Mouse (Mus musculus) forebrain, postnatal 0 days (tissue): ENCODE measurements around the gene Rab3ip. TPM values are rescaled to one million over a fixed set of nuclear protein-coding genes. Genes with fewer than 3 reads are reported as not detected.

Source experiments
- ATAC-seq: fragments of 200-750 bp; cut with Nextera tagmentation; 2 replicates; pipeline ENCODE4 v1.8.0; 2017; ENCODE audit warnings: mild to moderate bottlenecking, moderate library complexity
- DNase-seq: peaks from one replicate; pipeline ENCODE4 v3.0.0-alpha.2; 2015
- H3K27ac ChIP-seq: fragments of 300-500 bp; sonication (generic); 2 replicates; pipeline ENCODE4 v1.5.1; 2014; ENCODE audit warnings: low read depth, mild to moderate bottlenecking, antibody characterized with exemption, low read length, moderate library complexity, mixed read lengths
- H3K27me3 ChIP-seq: fragments of 300-500 bp; sonication (generic); 2 replicates; pipeline ENCODE4 v1.6.1; 2014; ENCODE audit warnings: mild to moderate bottlenecking, low read length, mixed read lengths; ENCODE audit not compliant: insufficient read depth
- H3K36me3 ChIP-seq: fragments of 300-500 bp; sonication (generic); 2 replicates; pipeline ENCODE4 v1.6.1; 2014; ENCODE audit warnings: mild to moderate bottlenecking, moderate library complexity; ENCODE audit not compliant: insufficient read depth
- H3K4me1 ChIP-seq: fragments of 300-500 bp; sonication (generic); 2 replicates; pipeline ENCODE4 v1.6.1; 2014; ENCODE audit warnings: antibody characterized with exemption; ENCODE audit not compliant: insufficient read depth
- H3K4me2 ChIP-seq: fragments of 300-500 bp; sonication (generic); 2 replicates; pipeline ENCODE4 v1.6.1; 2014; ENCODE audit warnings: low read depth, mild to moderate bottlenecking, moderate library complexity
- H3K4me3 ChIP-seq: fragments of 300-500 bp; sonication (generic); 2 replicates; pipeline ENCODE4 v1.5.1; 2014; ENCODE audit warnings: low read depth, low read length, mixed read lengths
- H3K9ac ChIP-seq: fragments of 300-500 bp; sonication (generic); 2 replicates; pipeline ENCODE4 v1.6.1; 2014; ENCODE audit warnings: mild to moderate bottlenecking
- H3K9me3 ChIP-seq: fragments of 300-500 bp; sonication (generic); 2 replicates; pipeline ENCODE4 v1.6.1; 2016; ENCODE audit warnings: low read length
- CTCF ChIP-seq: sonication (generic); IDR thresholded peaks from 2 replicates; pipeline ENCODE4 v1.5.1; 2016; ENCODE audit warnings: antibody characterized with exemption, control low read depth, low read depth
- WGBS: fragments of 180-500 bp; shearing (Covaris S2); extraction: QIAGEN DNeasy Blood & Tissue Kit; methylation state at CpG from one replicate; pipeline ENCODE4 v1.1.7; 2014; 5-methylcytosine and 5-hydroxymethylcytosine counted together
- polyA plus RNA-seq: library from polyadenylated mRNA; unstranded; fragments of >200 nt; fragmentation: Nextera tagmentation; extraction: Ambion mirVana; gene quantifications from 2 replicates; pipeline ENCODE4 v1.2.1, GENCODE M21; 2015
- total RNA-seq: library from RNA; depleted of rRNA; stranded (reverse); fragments of >200 nt; gene quantifications from 2 replicates; pipeline ENCODE4 v1.2.3, GENCODE M21; 2014

Rab3ip gene
- total and polyA plus RNA-seq, 2 experiments from 2014 or later, result 41.8 to 125 TPM

GRCm38 (mm10) chr10:116977455-116977854 is 26.9 kb upstream of the Rab3ip start:
- ATAC-seq, result no peak
- H3K4me2 ChIP-seq, result no peak overlapping the region
- H3K9me3 ChIP-seq, result no peaks in the 10 kb centered on the region
- no peak overlapping the region for H3K9ac ChIP-seq
- WGBS, result 80% methylated on average over 4 of the region's 4 CpGs
- no peak for TF ChIP-seq CTCF
- H3K4me1 ChIP-seq, result no peaks in the 10 kb centered on the region
- DNase-seq, result no peak
- H3K4me3 ChIP-seq, result no peak overlapping the region
- no peaks in the 10 kb centered on the region for H3K36me3 ChIP-seq
- H3K27ac ChIP-seq, result no peak overlapping the region
- H3K27me3 ChIP-seq, result no peaks in the 10 kb centered on the region

- H3K4me1 ChIP-seq, result no peaks in the 10 kb centered on the region
- H3K27ac ChIP-seq, result no peak within 1 kb of the TSS
- TF ChIP-seq CTCF, result no peak
- no peaks in the 10 kb centered on the region for H3K27me3 ChIP-seq
- no peak within 1 kb of the TSS for H3K4me3 ChIP-seq
- no peak within 1 kb of the TSS for H3K4me2 ChIP-seq
- H3K9me3 ChIP-seq, result no peaks in the 10 kb centered on the region
- WGBS, result 95% methylated on average over 6 of the region's 6 CpGs
- DNase-seq (no peak), ATAC-seq (no peak)
- no peaks in the 10 kb centered on the region for H3K36me3 ChIP-seq
- no peak within 1 kb of the TSS for H3K9ac ChIP-seq
Observed at GRCm38 (mm10) chr10:116972509-116972908, 21.9 kb upstream of the Rab3ip start, which contains the start of gene Gm10271. Gene Gm10271, minus strand, starts transcription at chr10:116972609.

- Histone ChIP-seq H3K27me3 (no peaks in the 10 kb centered on the region), H3K4me2 (no peak overlapping the region), H3K9ac (no peak overlapping the region), H3K36me3 (no peaks in the 10 kb centered on the region), H3K27ac (no peak overlapping the region), H3K4me1 (no peaks in the 10 kb centered on the region), H3K9me3 (no peaks in the 10 kb centered on the region), H3K4me3 (no peak overlapping the region)
- DNase-seq (no peak), ATAC-seq (no peak)
- 69% methylated on average over 4 of the region's 4 CpGs for WGBS
- no peak for TF ChIP-seq CTCF
Observed at GRCm38 (mm10) chr10:116968741-116969140, 18.2 kb upstream of the Rab3ip start.

- Histone ChIP-seq H3K4me1 (no peaks in the 10 kb centered on the region), H3K27me3 (no peaks in the 10 kb centered on the region), H3K4me3 (no peak overlapping the region), H3K9ac (no peak overlapping the region), H3K9me3 (no peaks in the 10 kb centered on the region), H3K4me2 (no peak overlapping the region), H3K27ac (no peak overlapping the region), H3K36me3 (no peaks in the 10 kb centered on the region)
- DNase-seq, result no peak
- WGBS, result 80% methylated on average over 6 of the region's 6 CpGs
- no peak for ATAC-seq
- no peak for TF ChIP-seq CTCF
Observed at GRCm38 (mm10) chr10:116966065-116966464, 15.5 kb upstream of the Rab3ip start.

- no peaks in the 10 kb centered on the region for H3K9me3 ChIP-seq
- no peaks in the 10 kb centered on the region for H3K4me1 ChIP-seq
- no peak for ATAC-seq
- 83% methylated on average over 5 of the region's 5 CpGs for WGBS
- H3K27me3 ChIP-seq, result no peaks in the 10 kb centered on the region
- H3K4me3 ChIP-seq, result no peak overlapping the region
- TF ChIP-seq CTCF, result no peak
- H3K9ac ChIP-seq, result no peak overlapping the region
- H3K4me2 ChIP-seq, result no peak overlapping the region
- H3K27ac ChIP-seq, result no peak overlapping the region
- DNase-seq, result no peak
- no peaks in the 10 kb centered on the region for H3K36me3 ChIP-seq
Observed at GRCm38 (mm10) chr10:116965297-116965696, 14.7 kb upstream of the Rab3ip start.

- Histone ChIP-seq H3K4me1 (no peaks in the 10 kb centered on the region), H3K27me3 (no peaks in the 10 kb centered on the region), H3K36me3 (no peaks in the 10 kb centered on the region), H3K9ac (no peak overlapping the region), H3K9me3 (no peaks in the 10 kb centered on the region), H3K4me2 (no peak overlapping the region), H3K27ac (no peak overlapping the region), H3K4me3 (no peak overlapping the region)
- WGBS, result 84% methylated on average over 4 of the region's 4 CpGs
- TF ChIP-seq CTCF, result no peak
- DNase-seq (no peak), ATAC-seq (no peak)
Observed at GRCm38 (mm10) chr10:116964571-116964970, 14.0 kb upstream of the Rab3ip start.

- no peak overlapping the region for H3K9ac ChIP-seq
- H3K27me3 ChIP-seq, result no peaks in the 10 kb centered on the region
- no peak for ATAC-seq
- H3K27ac ChIP-seq, result no peak overlapping the region
- H3K4me2 ChIP-seq, result no peak overlapping the region
- WGBS, result 80% methylated on average over 11 of the region's 11 CpGs
- no peaks in the 10 kb centered on the region for H3K36me3 ChIP-seq
- H3K4me3 ChIP-seq, result no peak overlapping the region
- H3K4me1 ChIP-seq, result no peaks in the 10 kb centered on the region
- no peaks in the 10 kb centered on the region for H3K9me3 ChIP-seq
- TF ChIP-seq CTCF, result no peak
- no peak for DNase-seq
Observed at GRCm38 (mm10) chr10:116964084-116964483, 13.5 kb upstream of the Rab3ip start.

GRCm38 (mm10) chr10:116962803-116963202 is 12.2 kb upstream of the Rab3ip start:
- Histone ChIP-seq H3K9me3 (no peaks in the 10 kb centered on the region), H3K9ac (no peak overlapping the region), H3K27ac (no peak overlapping the region), H3K4me1 (no peaks in the 10 kb centered on the region), H3K4me3 (no peak overlapping the region), H3K27me3 (no peaks in the 10 kb centered on the region), H3K36me3 (no peaks in the 10 kb centered on the region), H3K4me2 (no peak overlapping the region)
- ATAC-seq (no peak), DNase-seq (no peak)
- 59% methylated on average over 17 of the region's 17 CpGs for WGBS
- TF ChIP-seq CTCF, result no peak
